Mouse (Mus musculus) neural tube, embryonic 15.5 days (tissue): ENCODE results near the gene Hist1h1c. TPM values are rescaled to one million over a fixed set of nuclear protein-coding genes. Genes with fewer than 3 reads are reported as not detected.
"Not testable (repeated sequence)": the region's sequence is repeated elsewhere in the genome, so short reads cannot be mapped to it uniquely, and the experiment has no call there.

Experiments used
- ATAC-seq: fragments of 200-750 bp; cut with Nextera tagmentation; 2 replicates; pipeline ENCODE4 v1.8.0; 2017; ENCODE audit warnings: mild to moderate bottlenecking, moderate TSS enrichment, moderate library complexity; ENCODE audit not compliant: low FRiP score
- H3K27ac ChIP-seq: fragments of 300-500 bp; sonication (generic); replicated peaks from 2 replicates; pipeline ENCODE4 v1.5.1; 2015; ENCODE audit warnings: mild to moderate bottlenecking, inconsistent platforms
- H3K27me3 ChIP-seq: fragments of 300-500 bp; sonication (generic); replicated peaks from 2 replicates; pipeline ENCODE4 v1.6.1; 2015; ENCODE audit warnings: inconsistent platforms
- H3K36me3 ChIP-seq: fragments of 300-500 bp; sonication (generic); 2 replicates; pipeline ENCODE4 v1.6.1; 2015; ENCODE audit warnings: inconsistent platforms
- H3K4me1 ChIP-seq: fragments of 300-500 bp; sonication (generic); 2 replicates; pipeline ENCODE4 v1.6.1; 2015; ENCODE audit warnings: inconsistent platforms
- H3K4me2 ChIP-seq: fragments of 300-500 bp; sonication (generic); 2 replicates; pipeline ENCODE4 v1.6.1; 2015; ENCODE audit warnings: inconsistent platforms, mild to moderate bottlenecking, moderate library complexity
- H3K4me3 ChIP-seq: fragments of 300-500 bp; sonication (generic); replicated peaks from 2 replicates; pipeline ENCODE4 v1.5.1; 2015; ENCODE audit warnings: mild to moderate bottlenecking, inconsistent platforms
- H3K9ac ChIP-seq: fragments of 300-500 bp; sonication (generic); replicated peaks from 2 replicates; pipeline ENCODE4 v1.6.1; 2015; ENCODE audit warnings: mild to moderate bottlenecking, inconsistent platforms
- H3K9me3 ChIP-seq: fragments of 300-500 bp; sonication (generic); replicated peaks from 2 replicates; pipeline ENCODE4 v1.6.1; 2016; ENCODE audit warnings: inconsistent platforms
- WGBS: fragments of 180-500 bp; shearing (Covaris S2); methylation state at CpG from one replicate; pipeline ENCODE4 v1.1.7; 2015; ENCODE audit warnings: mixed read lengths; 5-methylcytosine and 5-hydroxymethylcytosine counted together
- polyA plus RNA-seq: library from polyadenylated mRNA; unstranded; fragments of >200 nt; fragmentation: Nextera tagmentation; extraction: Ambion mirVana; gene quantifications from 2 replicates; pipeline ENCODE4 v1.2.1, GENCODE M21; 2015

Hist1h1c gene
- polyA plus RNA-seq, 1 experiment from 2014 or later = 7.4 TPM

DNA sequence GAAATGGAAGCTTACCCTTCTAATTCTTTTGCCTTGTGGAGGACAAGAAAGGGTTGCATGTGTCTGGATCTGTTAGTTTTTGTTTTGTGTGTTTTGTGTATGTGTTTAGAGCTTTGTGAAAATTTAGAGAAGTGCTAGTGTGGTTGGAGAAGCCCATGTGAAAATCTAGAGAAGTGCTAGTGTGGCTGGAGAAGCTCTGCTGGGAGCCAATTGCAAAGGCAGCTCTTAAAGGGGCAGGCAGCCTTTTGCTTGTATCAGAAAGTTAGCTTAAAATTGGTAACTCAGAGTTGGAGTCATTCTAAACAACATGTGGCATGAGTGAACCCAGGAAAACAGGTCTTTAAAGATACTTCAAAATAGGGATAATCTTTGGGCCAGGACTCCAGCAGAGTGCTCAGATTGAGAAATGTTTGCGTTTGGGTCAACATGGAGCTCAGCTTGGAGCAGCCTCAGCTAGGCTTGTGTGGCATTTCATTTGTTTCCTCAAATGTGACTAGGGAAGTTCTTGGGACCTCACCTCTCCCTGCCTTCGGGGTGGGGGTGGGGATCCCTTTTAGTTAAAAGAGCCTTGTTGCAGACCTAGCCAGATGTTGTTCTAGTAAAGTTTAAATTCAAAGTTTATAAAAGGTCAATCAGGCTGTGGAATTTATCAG is 20.9 kb upstream of the Hist1h1c start:
- H3K4me2 ChIP-seq, H3K36me3 ChIP-seq, H3K27me3 ChIP-seq, H3K4me1 ChIP-seq, H3K4me3 ChIP-seq, H3K9me3 ChIP-seq, ATAC-seq, H3K9ac ChIP-seq, H3K27ac ChIP-seq: not testable (repeated sequence)
- WGBS = 19% methylated on average over 2 of the region's 2 CpGs

DNA sequence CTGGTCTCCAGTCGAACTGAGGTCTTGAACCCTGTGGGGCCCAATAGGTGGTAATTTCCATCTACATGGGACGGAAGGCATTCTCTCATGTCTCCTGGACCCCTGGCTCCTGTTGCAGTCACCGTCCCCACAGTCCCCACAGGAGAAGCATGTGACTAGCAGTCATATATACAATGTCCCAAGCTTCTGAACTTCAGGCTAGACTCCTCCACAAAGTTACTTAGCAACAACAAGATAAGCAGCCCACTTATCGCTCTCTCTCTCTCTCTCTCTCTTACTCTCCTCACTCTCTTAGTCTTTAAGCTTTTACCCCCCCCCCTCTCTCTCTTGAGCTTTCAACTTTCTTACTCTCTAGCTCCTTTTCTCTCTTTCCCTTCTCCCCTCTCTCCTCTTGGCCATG is 14.4 kb upstream of the Hist1h1c start:
- no peak overlapping the region for H3K4me3 ChIP-seq
- no peak overlapping the region for H3K4me2 ChIP-seq
- no peaks in the 10 kb centered on the region for H3K9me3 ChIP-seq
- H3K27me3 ChIP-seq = no peaks in the 10 kb centered on the region
- no peaks in the 10 kb centered on the region for H3K36me3 ChIP-seq
- H3K27ac ChIP-seq = no peak overlapping the region
- WGBS = 98% methylated on average over 4 of the region's 4 CpGs
- H3K4me1 ChIP-seq = no peaks in the 10 kb centered on the region
- no peak for ATAC-seq
- no peak overlapping the region for H3K9ac ChIP-seq

DNA sequence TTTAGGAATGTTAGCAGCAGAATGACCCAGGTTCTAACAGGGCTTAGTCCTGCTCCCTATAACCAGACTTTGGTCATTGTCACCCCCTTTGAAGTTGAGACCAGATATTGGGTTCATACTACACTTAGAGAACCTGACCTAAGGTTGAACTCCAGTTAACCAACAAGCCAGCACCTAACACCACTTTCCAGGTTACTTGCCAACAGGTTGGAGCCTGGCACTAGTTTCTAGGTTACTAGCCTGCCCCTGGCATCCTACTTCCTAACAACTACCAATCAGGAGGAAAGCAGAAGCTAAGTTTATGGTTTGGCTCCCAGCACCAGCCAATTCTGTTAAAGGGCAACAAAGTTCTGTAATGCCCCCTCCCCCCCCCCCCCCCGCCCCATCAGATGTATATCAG is 13.4 kb upstream of the Hist1h1c start:
- Histone ChIP-seq H3K27ac (no peak overlapping the region), H3K4me3 (no peak overlapping the region), H3K9ac (no peak overlapping the region), H3K4me2 (no peak overlapping the region), H3K4me1 (no peaks in the 10 kb centered on the region), H3K9me3 (no peaks in the 10 kb centered on the region), H3K36me3 (no peaks in the 10 kb centered on the region), H3K27me3 (no peaks in the 10 kb centered on the region)
- ATAC-seq = no peak
- 0% methylated on average over 1 of the region's 1 CpGs for WGBS

DNA sequence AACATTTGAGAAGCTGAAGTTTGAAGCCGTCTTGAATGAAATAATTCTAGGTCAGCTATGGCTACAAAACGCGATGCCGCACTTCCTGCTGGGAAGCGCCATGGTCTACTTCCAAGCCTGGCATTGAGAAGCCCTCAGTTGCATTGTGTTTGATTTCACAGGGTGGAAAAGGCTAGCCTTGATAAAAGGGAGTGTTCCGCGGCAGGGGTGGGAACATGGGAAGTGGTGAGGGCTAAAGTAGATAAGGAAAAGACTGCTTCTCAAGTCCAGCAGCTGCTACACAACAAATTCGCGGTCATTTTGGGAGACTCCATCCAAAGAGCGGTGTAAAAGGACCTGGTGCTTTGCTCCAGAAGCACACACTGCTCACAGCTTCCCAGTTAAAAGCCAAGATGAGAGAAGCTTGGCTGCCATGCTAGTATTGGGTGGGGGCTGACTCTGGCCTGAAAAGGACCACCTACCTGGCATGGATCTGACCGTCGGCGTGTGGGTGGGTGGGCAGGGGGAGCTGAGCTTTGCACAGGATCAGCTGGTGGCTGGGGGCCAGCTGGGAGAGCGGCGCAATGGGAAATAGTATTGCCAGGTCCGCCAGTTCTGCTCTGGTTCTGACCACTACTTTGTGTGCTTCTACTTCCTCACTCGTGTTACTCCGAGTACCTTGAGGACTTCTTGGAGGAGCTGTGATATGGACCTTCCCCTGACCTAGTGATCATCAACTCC is 10.0 kb upstream of the Hist1h1c start:
- no peaks in the 10 kb centered on the region for H3K4me1 ChIP-seq
- no peak overlapping the region for H3K4me3 ChIP-seq
- no peaks in the 10 kb centered on the region for H3K36me3 ChIP-seq
- H3K4me2 ChIP-seq = no peak overlapping the region
- WGBS = 90% methylated on average over 18 of the region's 18 CpGs
- no peak for ATAC-seq
- H3K27ac ChIP-seq = no peak overlapping the region
- H3K9me3 ChIP-seq = no peaks in the 10 kb centered on the region
- H3K27me3 ChIP-seq = no peaks in the 10 kb centered on the region
- H3K9ac ChIP-seq = no peak overlapping the region

DNA sequence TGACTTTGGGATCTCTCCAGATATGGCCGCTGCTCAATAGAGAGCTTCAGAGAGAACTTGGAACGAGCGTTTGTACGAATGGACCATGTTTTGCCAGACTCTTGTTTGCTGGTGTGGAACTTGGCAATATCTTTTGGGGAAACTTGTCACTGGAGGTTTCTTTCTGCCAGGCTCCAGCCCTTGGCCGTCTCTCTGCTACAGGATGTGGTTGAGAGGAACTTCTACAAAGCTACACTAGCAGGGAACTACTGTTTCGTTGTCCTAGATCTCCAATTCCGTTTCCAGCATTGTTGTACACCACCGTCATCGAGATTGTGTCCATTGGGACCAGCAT is 9.4 kb upstream of the Hist1h1c start:
- no peak for ATAC-seq
- no peak overlapping the region for H3K4me2 ChIP-seq
- 92% methylated on average over 9 of the region's 9 CpGs for WGBS
- no peaks in the 10 kb centered on the region for H3K36me3 ChIP-seq
- no peak overlapping the region for H3K27ac ChIP-seq
- no peaks in the 10 kb centered on the region for H3K4me1 ChIP-seq
- H3K27me3 ChIP-seq = no peaks in the 10 kb centered on the region
- H3K9ac ChIP-seq = no peak overlapping the region
- H3K9me3 ChIP-seq = no peaks in the 10 kb centered on the region
- no peak overlapping the region for H3K4me3 ChIP-seq

DNA sequence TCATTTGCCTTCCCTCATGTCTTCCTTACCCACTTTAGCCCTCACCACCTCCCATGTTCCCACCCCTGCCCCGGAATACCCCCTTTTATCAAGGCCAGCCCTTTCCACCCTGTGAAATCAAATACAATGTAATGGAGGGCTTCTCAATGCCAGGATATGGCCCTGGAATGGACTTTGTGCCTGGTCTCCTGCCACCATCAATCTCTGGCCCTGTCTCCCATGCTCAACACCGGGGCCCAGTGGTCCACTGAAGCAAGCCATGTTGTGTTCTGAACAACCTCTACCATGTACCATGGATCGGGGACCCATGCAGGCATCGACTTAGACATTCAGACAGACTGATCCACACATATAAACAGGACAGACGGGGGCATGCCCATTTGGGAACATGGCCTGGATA is 8.9 kb upstream of the Hist1h1c start:
- no peak overlapping the region for H3K4me2 ChIP-seq
- H3K27ac ChIP-seq = no peak overlapping the region
- WGBS = 89% methylated on average over 5 of the region's 5 CpGs
- H3K9ac ChIP-seq = no peak overlapping the region
- H3K36me3 ChIP-seq = no peaks in the 10 kb centered on the region
- H3K9me3 ChIP-seq = no peaks in the 10 kb centered on the region
- no peak overlapping the region for H3K4me3 ChIP-seq
- H3K27me3 ChIP-seq = no peaks in the 10 kb centered on the region
- no peak for ATAC-seq
- no peaks in the 10 kb centered on the region for H3K4me1 ChIP-seq

DNA sequence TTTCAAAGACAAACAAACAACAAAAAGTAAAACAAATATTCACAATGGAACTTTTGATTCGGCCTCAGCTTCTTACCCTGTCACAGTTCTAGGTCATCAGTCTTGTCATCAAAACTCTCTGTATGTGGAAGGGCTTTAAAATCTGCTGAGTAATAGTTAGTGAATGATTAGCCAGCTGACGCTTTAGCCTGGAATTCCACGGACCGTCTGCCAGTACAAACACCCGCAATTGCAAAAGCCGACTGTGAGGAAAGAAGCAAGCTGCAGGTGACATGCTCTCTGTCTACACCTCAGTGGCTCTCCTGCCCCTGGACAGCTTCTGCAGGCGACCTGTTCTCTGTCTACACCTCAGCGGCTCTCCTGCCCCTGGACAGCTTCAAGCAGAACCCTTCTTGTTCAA is 8.1 kb upstream of the Hist1h1c start:
- H3K36me3 ChIP-seq = no peaks in the 10 kb centered on the region
- no peak overlapping the region for H3K9ac ChIP-seq
- WGBS = 36% methylated on average over 8 of the region's 8 CpGs
- no peak for ATAC-seq
- no peaks in the 10 kb centered on the region for H3K9me3 ChIP-seq
- no peak overlapping the region for H3K4me3 ChIP-seq
- H3K27me3 ChIP-seq = no peaks in the 10 kb centered on the region
- H3K4me1 ChIP-seq = no peaks in the 10 kb centered on the region
- H3K4me2 ChIP-seq = no peak overlapping the region
- H3K27ac ChIP-seq = no peak overlapping the region

DNA sequence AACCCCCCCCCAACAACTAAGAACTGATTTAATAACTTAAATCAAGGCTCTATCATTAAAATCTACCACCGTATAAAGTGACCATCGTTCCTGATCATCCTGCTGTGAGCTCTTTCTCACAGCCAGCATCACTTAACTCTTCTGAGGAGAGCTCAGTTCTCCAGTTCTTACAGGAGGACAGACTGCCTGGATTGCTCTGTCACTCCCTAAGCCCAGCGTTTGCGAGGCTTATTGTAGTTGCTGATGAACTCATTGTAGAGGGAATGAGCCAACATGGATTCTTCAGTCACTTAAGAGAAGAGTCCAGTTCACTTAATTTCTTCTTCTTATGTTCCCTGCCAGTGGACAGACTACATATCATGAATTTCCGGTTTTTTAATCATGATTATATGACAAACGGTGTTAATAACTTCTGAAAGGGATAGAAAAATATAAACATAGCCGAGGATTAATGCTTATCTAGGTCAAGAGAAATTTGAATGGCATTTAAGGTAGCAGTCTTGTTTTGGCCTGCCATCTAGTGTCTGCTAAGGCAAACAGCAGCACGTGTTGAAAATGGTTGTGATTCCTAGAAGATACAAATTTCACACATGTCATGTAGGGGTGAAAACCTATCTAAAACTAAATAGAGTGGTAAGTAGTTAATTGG is 6.3 kb upstream of the Hist1h1c start:
- ATAC-seq = peak; percentile 65
- H3K4me2 ChIP-seq = no peak overlapping the region
- H3K27me3 ChIP-seq = no peaks in the 10 kb centered on the region
- no peaks in the 10 kb centered on the region for H3K9me3 ChIP-seq
- 23% methylated on average over 8 of the region's 8 CpGs for WGBS
- no peaks in the 10 kb centered on the region for H3K4me1 ChIP-seq
- no peak overlapping the region for H3K4me3 ChIP-seq
- no peaks in the 10 kb centered on the region for H3K36me3 ChIP-seq
- no peak overlapping the region for H3K27ac ChIP-seq
- H3K9ac ChIP-seq = no peak overlapping the region

DNA sequence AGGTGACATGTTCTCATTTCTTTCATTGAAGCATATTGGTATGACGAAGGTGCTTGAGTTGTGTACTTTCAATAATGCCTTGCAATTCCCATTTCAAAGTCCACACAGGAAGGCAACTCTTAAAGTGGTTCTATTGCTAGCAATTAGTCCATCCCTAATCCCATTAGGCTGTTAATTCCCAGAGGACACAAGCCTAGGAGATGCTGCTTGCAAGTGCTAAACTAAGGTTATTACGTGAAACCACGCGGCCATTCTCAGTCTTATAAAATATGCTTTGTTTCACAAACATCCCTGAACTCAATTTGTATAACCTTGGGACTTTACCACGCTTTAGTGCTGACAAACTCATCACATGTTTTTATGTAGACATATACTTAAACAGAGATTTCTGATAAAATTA is 1.5 kb upstream of the Hist1h1c start:
- Histone ChIP-seq H3K9me3 (no peaks in the 10 kb centered on the region), H3K27me3 (no peaks in the 10 kb centered on the region), H3K4me3 (no peak overlapping the region), H3K27ac (no peak overlapping the region), H3K4me1 (peaks cover 19% of the 10 kb centered on the region), H3K36me3 (no peaks in the 10 kb centered on the region), H3K4me2 (no peak overlapping the region), H3K9ac (no peak overlapping the region)
- 72% methylated on average over 5 of the region's 5 CpGs for WGBS
- no peak for ATAC-seq

DNA sequence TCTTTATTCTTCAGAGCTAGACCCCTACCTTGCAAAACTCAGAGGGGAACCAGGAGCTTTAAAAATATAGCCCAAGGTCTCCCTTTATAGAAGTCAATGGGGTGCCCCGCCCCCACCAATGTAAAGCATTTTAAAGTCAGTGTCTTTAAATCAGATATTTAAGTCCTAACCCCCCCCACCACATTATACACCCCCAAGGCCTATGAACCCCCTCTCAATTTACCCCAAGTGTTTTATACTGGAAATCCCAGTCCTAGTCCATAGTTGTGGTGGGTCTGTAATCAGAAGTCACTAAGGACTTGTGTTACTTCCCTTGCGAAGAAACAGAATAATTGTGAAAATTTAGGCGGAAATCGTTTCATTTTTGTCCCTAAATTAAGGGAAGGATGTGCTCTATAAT is 567 bp upstream of the Hist1h1c start:
- Histone ChIP-seq H3K36me3 (no peaks in the 10 kb centered on the region), H3K4me3 (peak overlapping the region; percentile 63), H3K9ac (peak overlapping the region; percentile 56; the same call in 1 of the 2 replicates), H3K27me3 (no peaks in the 10 kb centered on the region), H3K9me3 (no peaks in the 10 kb centered on the region), H3K4me1 (peaks cover 19% of the 10 kb centered on the region), H3K27ac (peak overlapping the region; percentile 85; the same call in 1 of the 2 replicates), H3K4me2 (peak overlapping the region; percentile 100)
- ATAC-seq = no peak
- 21% methylated on average over 4 of the region's 4 CpGs for WGBS

DNA sequence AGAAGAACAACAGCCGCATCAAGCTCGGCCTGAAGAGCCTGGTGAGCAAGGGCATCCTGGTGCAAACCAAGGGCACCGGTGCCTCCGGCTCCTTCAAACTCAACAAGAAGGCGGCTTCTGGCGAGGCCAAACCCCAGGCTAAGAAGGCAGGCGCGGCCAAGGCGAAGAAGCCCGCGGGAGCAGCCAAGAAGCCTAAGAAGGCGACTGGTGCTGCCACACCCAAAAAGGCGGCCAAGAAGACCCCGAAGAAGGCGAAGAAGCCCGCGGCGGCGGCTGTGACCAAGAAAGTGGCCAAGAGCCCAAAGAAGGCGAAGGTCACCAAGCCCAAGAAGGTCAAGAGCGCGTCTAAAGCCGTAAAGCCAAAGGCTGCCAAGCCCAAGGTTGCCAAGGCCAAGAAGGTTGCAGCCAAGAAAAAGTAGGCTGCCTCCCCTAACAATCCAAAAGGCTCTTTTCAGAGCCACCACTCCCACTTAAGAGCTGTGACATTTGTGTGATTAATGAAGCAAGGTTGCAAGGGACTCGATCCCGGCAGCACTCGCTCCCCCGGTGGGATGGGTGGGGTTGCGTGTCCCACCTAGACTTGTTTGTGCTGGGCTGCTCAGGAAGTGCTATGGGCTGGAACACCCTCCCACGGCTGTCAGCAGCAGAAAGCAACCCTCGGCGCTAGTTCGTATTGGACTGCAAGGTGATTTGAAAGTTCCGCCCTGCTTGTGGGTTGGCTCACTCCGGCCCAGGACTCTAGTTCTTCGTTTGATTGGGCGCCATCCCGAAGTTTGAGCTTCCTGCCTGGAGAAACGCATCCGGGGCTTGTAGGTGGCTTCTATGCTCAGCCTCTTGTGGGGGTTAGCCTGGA is 687 bp downstream of the Hist1h1c start:
- ATAC-seq = peak; percentile 92
- WGBS = under 1% methylated on average over 39 of the region's 39 CpGs
- H3K9me3 ChIP-seq = no peaks in the 10 kb centered on the region
- no peaks in the 10 kb centered on the region for H3K36me3 ChIP-seq
- H3K4me1 ChIP-seq = peaks cover 19% of the 10 kb centered on the region
- peak overlapping the region; percentile 85 for H3K27ac ChIP-seq
- no peaks in the 10 kb centered on the region for H3K27me3 ChIP-seq
- peak overlapping the region; percentile 56 for H3K9ac ChIP-seq
- H3K4me2 ChIP-seq = peak overlapping the region; percentile 100
- H3K4me3 ChIP-seq = peak overlapping the region; percentile 63
